Mouse (Mus musculus) testis, adult 2 months (tissue): ENCODE results near the gene Gm37240.

ENCODE experiments used
- CTCF ChIP-seq: fragments of 200-500 bp; IDR thresholded peaks from 2 replicates; pipeline ENCODE4 v1.5.1; 2012; ENCODE audit warnings: low read depth, mild to moderate bottlenecking, inconsistent platforms, low read length, moderate library complexity; ENCODE audit not compliant: control insufficient read depth, insufficient read depth, insufficient replicate concordance
- POLR2A ChIP-seq: fragments of 200-500 bp; IDR thresholded peaks from 2 replicates; pipeline ENCODE4 v1.6.1; 2012; ENCODE audit warnings: low read depth, mild to moderate bottlenecking, inconsistent platforms, low read length, moderate library complexity; ENCODE audit not compliant: control insufficient read depth

- TF ChIP-seq POLR2A (no peak), CTCF (no peak)
Measured at GRCm38 (mm10) chr3:84816951-84817350, 1070.4 kb downstream of the Gm37240 start.
